ENCODE assay signal across 8 mouse cellular contexts in the genomic region with DNA sequence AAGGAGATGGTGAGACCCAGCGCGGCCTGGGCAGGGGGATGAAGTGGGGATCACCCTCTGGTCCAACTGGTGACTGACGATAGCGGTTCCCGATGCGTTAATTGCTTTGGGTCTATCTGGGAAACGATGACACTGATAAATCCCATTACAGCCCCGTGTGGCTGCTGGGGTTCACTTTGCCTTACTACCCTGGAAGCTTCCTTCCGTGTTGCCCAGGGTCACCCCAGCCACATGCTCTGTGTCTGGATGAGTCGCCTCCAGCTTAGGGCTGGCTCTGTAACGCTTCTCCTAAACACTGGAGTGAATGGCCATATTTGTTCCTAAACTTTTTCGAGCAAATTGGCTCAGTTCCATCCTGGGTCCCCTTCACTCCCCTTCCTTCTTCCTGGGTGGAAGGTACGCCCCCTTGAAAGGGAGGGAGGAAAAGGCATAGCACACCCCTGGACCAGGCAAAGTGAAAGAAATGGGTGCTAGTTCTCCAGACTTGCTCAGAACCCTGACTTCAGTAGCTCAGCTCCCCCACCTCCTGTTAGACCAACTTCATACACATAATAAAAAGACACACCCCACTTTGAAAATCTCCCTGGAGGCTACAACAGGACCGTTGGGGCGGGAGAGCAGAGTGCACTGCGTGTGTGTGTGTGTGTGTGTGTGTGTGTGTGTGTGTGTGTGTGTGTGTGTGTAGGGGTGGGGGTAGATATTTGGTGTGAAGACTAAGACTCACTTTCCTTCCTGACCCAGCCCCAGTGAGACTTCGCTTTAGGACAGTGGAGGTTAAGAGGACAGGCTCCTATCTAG. TPM values are rescaled to one million over a fixed set of nuclear protein-coding genes. Genes with fewer than 3 reads are reported as not detected.
DNase-seq lines count a peak whose midpoint lies in the region; ATAC-seq and TF ChIP-seq lines count a peak whose summit lies in the region.

No protein-coding gene starts in this region.

- peak overlapping the region; percentile 88 for H3K4me3 ChIP-seq in hindbrain, embryonic 10.5 days
- peak overlapping the region; percentile 62 for H3K4me3 ChIP-seq in lung, postnatal 0 days (ENCODE audit: low read depth, low read length)

- ATAC-seq in activated CD4-positive, CD25-positive, alpha-beta regulatory T cell, adult 4 months: peak; percentile 12
- no peak for ATAC-seq in lung, postnatal 0 days
- ATAC-seq in inflammation-experienced regulatory T-cells, adult 6 months: no peak

- peaks cover 85% of the 10 kb centered on the region for H3K27me3 ChIP-seq in hindbrain, embryonic 10.5 days (ENCODE audit: insufficient read depth, poor library complexity, severe bottlenecking)
- peaks cover 4% of the 10 kb centered on the region for H3K27me3 ChIP-seq in lung, postnatal 0 days (replicated peaks; ENCODE audit: insufficient read depth, low read length)

- DNase-seq in kidney, postnatal 10 days: peak; percentile 41
- DNase-seq in kidney, postnatal 25 days: no peak
- DNase-seq in hindbrain, embryonic 10.5 days (ENCODE audit: low spot score): no peak
- DNase-seq in lung, postnatal 0 days (ENCODE audit: low spot score): peak; percentile 47
- DNase-seq in cerebellum, adult 9-10 months: no peak
- DNase-seq in layer of hippocampus, postnatal 14 days (ENCODE audit: low spot score in 2 of 2): no peak

- H3K27ac ChIP-seq in hindbrain, embryonic 10.5 days: peak overlapping the region; percentile 98
- H3K27ac ChIP-seq in lung, postnatal 0 days (ENCODE audit: low read length): peak overlapping the region; percentile 98

- H3K9ac ChIP-seq in lung, postnatal 0 days (replicated peaks; ENCODE audit: low read depth): peak overlapping the region; percentile 64

- TF ChIP-seq EP300 in lung, postnatal 0 days (IDR thresholded peaks at IDR 0.05): no peak

- H3K4me1 ChIP-seq in hindbrain, embryonic 10.5 days (replicated peaks): peaks cover 91% of the 10 kb centered on the region
- H3K4me1 ChIP-seq in lung, postnatal 0 days (ENCODE audit: insufficient read depth, low read depth, low read length): peaks cover 36% of the 10 kb centered on the region

- under 1% methylated on average over 17 of the region's 17 CpGs for WGBS in hindbrain, embryonic 10.5 days
- 3% methylated on average over 17 of the region's 17 CpGs for WGBS in lung, postnatal 0 days

- TF ChIP-seq CTCF in lung, postnatal 0 days (IDR thresholded peaks at IDR 0.05): no peak; the same call in 1 of the 2 replicates

- H3K9me3 ChIP-seq in hindbrain, embryonic 10.5 days: no peaks in the 10 kb centered on the region
- H3K9me3 ChIP-seq in lung, postnatal 0 days (ENCODE audit: low read length): no peaks in the 10 kb centered on the region

- H3K36me3 ChIP-seq in hindbrain, embryonic 10.5 days: peaks cover 37% of the 10 kb centered on the region
- no peaks in the 10 kb centered on the region; the same call in 1 of the 2 replicates for H3K36me3 ChIP-seq in lung, postnatal 0 days (ENCODE audit: insufficient read depth, low read length)

- H3K4me2 ChIP-seq in lung, postnatal 0 days (replicated peaks; ENCODE audit: low read depth, low read length): peak overlapping the region; percentile 75

RNA-seq across cellular contexts. Expression of gene Lfng, which starts 0.9 kb away (rescaled TPM):
- 10 to 100 TPM; 33.9 to 35.5 TPM for polyA plus RNA-seq in activated CD4-positive, CD25-positive, alpha-beta regulatory T cell, adult 4 months (2017; shearing (Covaris generic))
- polyA plus RNA-seq in hindbrain, embryonic 10.5 days (2016; fragmentation: Nextera tagmentation; extraction: Ambion mirVana): 40.9 and 51.2 TPM in 2 replicates
- 23.1 and 25.5 TPM in 2 replicates for polyA plus RNA-seq in lung, postnatal 0 days (2015; fragmentation: Nextera tagmentation; extraction: Ambion mirVana)
- polyA plus RNA-seq in inflammation-experienced regulatory T-cells, adult 6 months (2017; shearing (Covaris generic)): 10 to 100 TPM; 16.8 to 44.8 (median 23.1) TPM
- total RNA-seq in layer of hippocampus, postnatal 14 days (2021): 10 to 100 TPM; 35.8 to 39.7 TPM

RNA-seq across cellular contexts. Expression of gene Ttyh3, which starts 40.8 kb away (rescaled TPM):
- polyA plus RNA-seq in activated CD4-positive, CD25-positive, alpha-beta regulatory T cell, adult 4 months (2017; shearing (Covaris generic)): 1 to 10 TPM; 5.2 to 5.6 TPM
- polyA plus RNA-seq in hindbrain, embryonic 10.5 days (2016; fragmentation: Nextera tagmentation; extraction: Ambion mirVana): 32.1 and 52.5 TPM in 2 replicates
- 18.2 and 19.8 TPM in 2 replicates for polyA plus RNA-seq in lung, postnatal 0 days (2015; fragmentation: Nextera tagmentation; extraction: Ambion mirVana)
- polyA plus RNA-seq in inflammation-experienced regulatory T-cells, adult 6 months (2017; shearing (Covaris generic)): 1 to 10 TPM; 2.8 to 4.2 (median 3.7) TPM
- 100 to 1,000 TPM; 357 to 365 TPM for total RNA-seq in layer of hippocampus, postnatal 14 days (2021)

RNA-seq across cellular contexts. Expression of gene Grifin, which starts 43.2 kb away (rescaled TPM):
- polyA plus RNA-seq in activated CD4-positive, CD25-positive, alpha-beta regulatory T cell, adult 4 months (2017; shearing (Covaris generic)): 1 to 10 TPM in 1 of 2 experiments, under 1 TPM in 1; 0.98 to 3.8 TPM
- polyA plus RNA-seq in hindbrain, embryonic 10.5 days (2016; fragmentation: Nextera tagmentation; extraction: Ambion mirVana): not detected in 2 replicates
- not detected in 2 replicates for polyA plus RNA-seq in lung, postnatal 0 days (2015; fragmentation: Nextera tagmentation; extraction: Ambion mirVana)
- 1 to 10 TPM; 1.2 to 5.5 (median 1.9) TPM for polyA plus RNA-seq in inflammation-experienced regulatory T-cells, adult 6 months (2017; shearing (Covaris generic))
- not detected for total RNA-seq in layer of hippocampus, postnatal 14 days (2021)

Comparison
In these comparisons a context has a peak if more than half of its experiments do, and no peak if none do; other contexts are left out.
1. DNase-seq: peak in kidney, postnatal 10 days (single experiment) and lung, postnatal 0 days (single experiment); none in kidney, postnatal 25 days (0 of 2), hindbrain, embryonic 10.5 days (single experiment), cerebellum, adult 9-10 months (single experiment) and layer of hippocampus, postnatal 14 days (0 of 2).